Mouse (Mus musculus) small intestine, adult 2 months (tissue): ENCODE measurements around the gene Fam213b.
A peak's percentile ranks its signal among the peaks of the same experiment; 100 is the strongest.

Experiments
- CTCF ChIP-seq: fragments of 200-500 bp; IDR thresholded peaks from 2 replicates; pipeline ENCODE4 v1.5.1; 2012; ENCODE audit warnings: low read depth, mild to moderate bottlenecking, control low read depth, inconsistent platforms, low read length, moderate library complexity, mixed read lengths; ENCODE audit not compliant: insufficient replicate concordance, insufficient read length; ENCODE audit errors: extremely low read depth
- POLR2A ChIP-seq: fragments of 200-500 bp; IDR thresholded peaks from 2 replicates; pipeline ENCODE4 v1.6.1; 2012; ENCODE audit warnings: low read depth, mild to moderate bottlenecking, control low read depth, inconsistent platforms, low read length, moderate library complexity

DNA sequence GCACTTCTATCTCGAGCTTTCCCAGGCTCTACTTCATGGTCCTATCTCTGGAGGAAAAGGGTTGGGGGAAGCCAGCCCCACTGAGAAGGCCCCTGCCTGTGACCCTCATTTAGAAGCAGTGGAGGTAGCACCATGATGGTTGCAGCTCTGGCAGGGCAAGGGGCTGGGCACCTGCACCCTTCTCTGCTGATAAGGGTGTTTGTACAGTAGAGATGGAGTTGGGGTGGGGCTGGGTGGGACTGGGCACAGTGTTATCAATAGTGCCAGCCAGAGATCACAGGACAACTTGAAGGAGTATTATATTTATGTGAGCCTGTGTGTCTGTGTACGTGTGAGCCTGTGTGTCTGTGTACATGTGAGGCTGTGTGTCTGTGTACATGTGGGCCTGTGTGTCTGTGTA, 12.7 kb upstream of the Fam213b start:
- TF ChIP-seq CTCF, result no peak
- TF ChIP-seq POLR2A, result peak; percentile 39; the same call in 1 of the 2 replicates
